Mouse (Mus musculus): ENCODE data around the gene Zfp512. TPM values are rescaled to one million over a fixed set of nuclear protein-coding genes. Genes with fewer than 3 reads are reported as not detected.
"Not testable (repeated sequence)": the region's sequence is repeated elsewhere in the genome, so short reads cannot be mapped to it uniquely, and the experiment has no call there.

Gene Zfp512
- 72.2 and 77.5 TPM in 2 replicates for polyA plus RNA-seq (2014; fragmentation: Nextera tagmentation; extraction: Ambion mirVana)

GRCm38 (mm10) chr5:31451878-31452561, at the start of gene Zfp512:
Gene Zfp512, plus strand, starts transcription at chr5:31452431.
- peak within 1 kb of the TSS; percentile 46 for H3K4me3 ChIP-seq (ENCODE audit: low read depth, low read length)
- DNase-seq (ENCODE audit: low spot score) (peak; percentile 95), ATAC-seq (ENCODE audit: insufficient read depth, low FRiP score, low TSS enrichment) (peak; percentile 98)
- H3K9ac ChIP-seq (ENCODE audit: low read length): peak within 1 kb of the TSS; percentile 62
- H3K27me3 ChIP-seq (ENCODE audit: control insufficient read depth, insufficient read depth, low read length): no peaks in the 10 kb centered on the region
- H3K9me3 ChIP-seq (ENCODE audit: control insufficient read depth, low read length): no peaks in the 10 kb centered on the region
- H3K36me3 ChIP-seq (ENCODE audit: control insufficient read depth, insufficient read depth, low read length): no peaks in the 10 kb centered on the region
- H3K4me1 ChIP-seq (ENCODE audit: control insufficient read depth, insufficient read depth, low read length): peaks cover 5% of the 10 kb centered on the region
- 7% methylated on average over 23 of the region's 23 CpGs for WGBS
- H3K4me2 ChIP-seq (ENCODE audit: low read depth): peak within 1 kb of the TSS; percentile 77
- H3K27ac ChIP-seq (ENCODE audit: low read depth, low read length): no peak within 1 kb of the TSS

- not testable (repeated sequence) for H3K9ac ChIP-seq (ENCODE audit: low read length); H3K9me3 ChIP-seq (ENCODE audit: control insufficient read depth, low read length); ATAC-seq (ENCODE audit: insufficient read depth, low FRiP score, low TSS enrichment); DNase-seq (ENCODE audit: low spot score); H3K4me1 ChIP-seq (ENCODE audit: control insufficient read depth, insufficient read depth, low read length); H3K4me3 ChIP-seq (ENCODE audit: low read depth, low read length); H3K27me3 ChIP-seq (ENCODE audit: control insufficient read depth, insufficient read depth, low read length); H3K27ac ChIP-seq (ENCODE audit: low read depth, low read length); H3K4me2 ChIP-seq (ENCODE audit: low read depth); H3K36me3 ChIP-seq (ENCODE audit: control insufficient read depth, insufficient read depth, low read length)
- WGBS: 93% methylated on average over 9 of the region's 9 CpGs
Observed at GRCm38 (mm10) chr5:31434727-31435126, 17.5 kb upstream of the Zfp512 start.

GRCm38 (mm10) chr5:31451336-31451735, 895 bp upstream of the Zfp512 start:
- H3K36me3 ChIP-seq (ENCODE audit: control insufficient read depth, insufficient read depth, low read length): no peaks in the 10 kb centered on the region
- no peak overlapping the region for H3K9ac ChIP-seq (ENCODE audit: low read length)
- no peaks in the 10 kb centered on the region for H3K27me3 ChIP-seq (ENCODE audit: control insufficient read depth, insufficient read depth, low read length)
- H3K4me1 ChIP-seq (ENCODE audit: control insufficient read depth, insufficient read depth, low read length): peaks cover 5% of the 10 kb centered on the region
- DNase-seq (ENCODE audit: low spot score): no peak
- H3K9me3 ChIP-seq (ENCODE audit: control insufficient read depth, low read length): no peaks in the 10 kb centered on the region
- H3K4me2 ChIP-seq (ENCODE audit: low read depth): no peak overlapping the region
- ATAC-seq (ENCODE audit: insufficient read depth, low FRiP score, low TSS enrichment): no peak
- H3K27ac ChIP-seq (ENCODE audit: low read depth, low read length): no peak overlapping the region
- no peak overlapping the region for H3K4me3 ChIP-seq (ENCODE audit: low read depth, low read length)
- 84% methylated on average over 2 of the region's 2 CpGs for WGBS

GRCm38 (mm10) chr5:31452562-31452878, 289 bp downstream of the Zfp512 start:
- ATAC-seq (ENCODE audit: insufficient read depth, low FRiP score, low TSS enrichment) (no peak; the same call in 1 of the 2 replicates), DNase-seq (ENCODE audit: low spot score) (no peak)
- Histone ChIP-seq H3K9ac (ENCODE audit: low read length) (peak overlapping the region; percentile 31), H3K4me3 (ENCODE audit: low read depth, low read length) (peak overlapping the region; percentile 46), H3K27ac (ENCODE audit: low read depth, low read length) (no peak overlapping the region), H3K36me3 (ENCODE audit: control insufficient read depth, insufficient read depth, low read length) (no peaks in the 10 kb centered on the region), H3K4me1 (ENCODE audit: control insufficient read depth, insufficient read depth, low read length) (peaks cover 5% of the 10 kb centered on the region), H3K27me3 (ENCODE audit: control insufficient read depth, insufficient read depth, low read length) (no peaks in the 10 kb centered on the region), H3K4me2 (ENCODE audit: low read depth) (peak overlapping the region; percentile 77), H3K9me3 (ENCODE audit: control insufficient read depth, low read length) (no peaks in the 10 kb centered on the region)
- whole genome bisulfite sequencing: under 1% methylated on average over 11 of the region's 11 CpGs

GRCm38 (mm10) chr5:31452886-31453410, 717 bp downstream of the Zfp512 start:
- ATAC-seq (ENCODE audit: insufficient read depth, low FRiP score, low TSS enrichment) (no peak), DNase-seq (ENCODE audit: low spot score) (no peak)
- WGBS: 18% methylated on average over 7 of the region's 7 CpGs
- Histone ChIP-seq H3K9ac (ENCODE audit: low read length) (peak overlapping the region; percentile 62), H3K9me3 (ENCODE audit: control insufficient read depth, low read length) (no peaks in the 10 kb centered on the region), H3K27ac (ENCODE audit: low read depth, low read length) (no peak overlapping the region), H3K4me2 (ENCODE audit: low read depth) (peak overlapping the region; percentile 77), H3K4me3 (ENCODE audit: low read depth, low read length) (peak overlapping the region; percentile 46), H3K4me1 (ENCODE audit: control insufficient read depth, insufficient read depth, low read length) (peaks cover 5% of the 10 kb centered on the region), H3K36me3 (ENCODE audit: control insufficient read depth, insufficient read depth, low read length) (no peaks in the 10 kb centered on the region), H3K27me3 (ENCODE audit: control insufficient read depth, insufficient read depth, low read length) (no peaks in the 10 kb centered on the region)

GRCm38 (mm10) chr5:31467798-31468197, 15.6 kb downstream of the Zfp512 start:
- Histone ChIP-seq H3K27ac (ENCODE audit: low read depth, low read length) (no peak overlapping the region), H3K9me3 (ENCODE audit: control insufficient read depth, low read length) (no peaks in the 10 kb centered on the region), H3K4me3 (ENCODE audit: low read depth, low read length) (no peak overlapping the region), H3K4me2 (ENCODE audit: low read depth) (no peak overlapping the region), H3K9ac (ENCODE audit: low read length) (no peak overlapping the region), H3K27me3 (ENCODE audit: control insufficient read depth, insufficient read depth, low read length) (no peaks in the 10 kb centered on the region), H3K4me1 (ENCODE audit: control insufficient read depth, insufficient read depth, low read length) (no peaks in the 10 kb centered on the region), H3K36me3 (ENCODE audit: control insufficient read depth, insufficient read depth, low read length) (peaks cover 12% of the 10 kb centered on the region)
- DNase-seq (ENCODE audit: low spot score) (no peak), ATAC-seq (ENCODE audit: insufficient read depth, low FRiP score, low TSS enrichment) (no peak)
- 96% methylated on average over 3 of the region's 3 CpGs for WGBS

GRCm38 (mm10) chr5:31469711-31470110, 17.5 kb downstream of the Zfp512 start:
- Histone ChIP-seq H3K9me3 (ENCODE audit: control insufficient read depth, low read length) (no peaks in the 10 kb centered on the region), H3K4me3 (ENCODE audit: low read depth, low read length) (no peak overlapping the region), H3K4me2 (ENCODE audit: low read depth) (no peak overlapping the region), H3K4me1 (ENCODE audit: control insufficient read depth, insufficient read depth, low read length) (no peaks in the 10 kb centered on the region), H3K27ac (ENCODE audit: low read depth, low read length) (no peak overlapping the region), H3K36me3 (ENCODE audit: control insufficient read depth, insufficient read depth, low read length) (peaks cover 17% of the 10 kb centered on the region), H3K27me3 (ENCODE audit: control insufficient read depth, insufficient read depth, low read length) (no peaks in the 10 kb centered on the region), H3K9ac (ENCODE audit: low read length) (no peak overlapping the region)
- DNase-seq (ENCODE audit: low spot score) (no peak), ATAC-seq (ENCODE audit: insufficient read depth, low FRiP score, low TSS enrichment) (no peak)
- 89% methylated on average over 6 of the region's 6 CpGs for WGBS

GRCm38 (mm10) chr5:31470334-31470733, 18.1 kb downstream of the Zfp512 start:
- WGBS: 80% methylated on average over 7 of the region's 7 CpGs
- no peaks in the 10 kb centered on the region for H3K9me3 ChIP-seq (ENCODE audit: control insufficient read depth, low read length)
- no peaks in the 10 kb centered on the region for H3K4me1 ChIP-seq (ENCODE audit: control insufficient read depth, insufficient read depth, low read length)
- H3K36me3 ChIP-seq (ENCODE audit: control insufficient read depth, insufficient read depth, low read length): peaks cover 17% of the 10 kb centered on the region
- DNase-seq (ENCODE audit: low spot score) (peak; percentile 35), ATAC-seq (ENCODE audit: insufficient read depth, low FRiP score, low TSS enrichment) (no peak)
- no peak overlapping the region for H3K27ac ChIP-seq (ENCODE audit: low read depth, low read length)
- H3K27me3 ChIP-seq (ENCODE audit: control insufficient read depth, insufficient read depth, low read length): no peaks in the 10 kb centered on the region
- H3K4me3 ChIP-seq (ENCODE audit: low read depth, low read length): no peak overlapping the region
- no peak overlapping the region for H3K4me2 ChIP-seq (ENCODE audit: low read depth)
- H3K9ac ChIP-seq (ENCODE audit: low read length): no peak overlapping the region

GRCm38 (mm10) chr5:31480536-31480935, 28.3 kb downstream of the Zfp512 start:
- Histone ChIP-seq H3K27me3 (ENCODE audit: control insufficient read depth, insufficient read depth, low read length) (no peaks in the 10 kb centered on the region), H3K4me1 (ENCODE audit: control insufficient read depth, insufficient read depth, low read length) (no peaks in the 10 kb centered on the region), H3K36me3 (ENCODE audit: control insufficient read depth, insufficient read depth, low read length) (peaks cover 8% of the 10 kb centered on the region), H3K9me3 (ENCODE audit: control insufficient read depth, low read length) (no peaks in the 10 kb centered on the region), H3K27ac (ENCODE audit: low read depth, low read length) (no peak overlapping the region), H3K9ac (ENCODE audit: low read length) (no peak overlapping the region), H3K4me3 (ENCODE audit: low read depth, low read length) (no peak overlapping the region), H3K4me2 (ENCODE audit: low read depth) (no peak overlapping the region)
- ATAC-seq (ENCODE audit: insufficient read depth, low FRiP score, low TSS enrichment): no peak
- no peak for DNase-seq (ENCODE audit: low spot score)
- 94% methylated on average over 4 of the region's 4 CpGs for WGBS
